Mouse (Mus musculus): Measurements from ENCODE around the gene Sh3bgrl. TPM values are rescaled to one million over a fixed set of nuclear protein-coding genes. Genes with fewer than 3 reads are reported as not detected.

The Sh3bgrl gene
- polyA plus RNA-seq, 1 experiment from 2014 or later = 159 TPM

- Histone ChIP-seq H3K36me3 (replicated peaks; ENCODE audit: control insufficient read depth, insufficient read depth, low read depth, low read length) (no peaks in the 10 kb centered on the region), H3K27me3 (ENCODE audit: control insufficient read depth, insufficient read depth, low read length) (no peaks in the 10 kb centered on the region), H3K27ac (replicated peaks; ENCODE audit: low read depth, low read length) (no peak overlapping the region), H3K4me3 (ENCODE audit: low read depth, low read length) (no peak overlapping the region), H3K4me1 (ENCODE audit: control insufficient read depth, insufficient read depth, low read length) (no peaks in the 10 kb centered on the region), H3K9ac (replicated peaks; ENCODE audit: low read length) (no peak overlapping the region), H3K9me3 (replicated peaks; ENCODE audit: control insufficient read depth, low read length) (no peaks in the 10 kb centered on the region), H3K4me2 (ENCODE audit: low read depth, low read length) (no peak overlapping the region)
- ATAC-seq (replicated peaks; ENCODE audit: insufficient number of reproducible peaks, low FRiP score, low TSS enrichment, low read depth) (no peak), DNase-seq (ENCODE audit: low spot score) (no peak)
- 100% methylated on average over 1 of the region's 1 CpGs for WGBS
These were observed 65.2 kb downstream of the Sh3bgrl start for GRCm38 (mm10) chrX:109160326-109160725.

- Histone ChIP-seq H3K9me3 (replicated peaks; ENCODE audit: control insufficient read depth, low read length) (no peaks in the 10 kb centered on the region), H3K27me3 (ENCODE audit: control insufficient read depth, insufficient read depth, low read length) (no peaks in the 10 kb centered on the region), H3K9ac (replicated peaks; ENCODE audit: low read length) (no peak overlapping the region), H3K4me2 (ENCODE audit: low read depth, low read length) (no peak overlapping the region), H3K4me3 (ENCODE audit: low read depth, low read length) (no peak overlapping the region), H3K27ac (replicated peaks; ENCODE audit: low read depth, low read length) (no peak overlapping the region), H3K36me3 (replicated peaks; ENCODE audit: control insufficient read depth, insufficient read depth, low read depth, low read length) (no peaks in the 10 kb centered on the region), H3K4me1 (ENCODE audit: control insufficient read depth, insufficient read depth, low read length) (no peaks in the 10 kb centered on the region)
- WGBS = 78% methylated on average over 4 of the region's 4 CpGs
- ATAC-seq (replicated peaks; ENCODE audit: insufficient number of reproducible peaks, low FRiP score, low TSS enrichment, low read depth) = no peak
- no peak for DNase-seq (ENCODE audit: low spot score)
These were observed 65.7 kb downstream of the Sh3bgrl start for GRCm38 (mm10) chrX:109160901-109161300.

GRCm38 (mm10) chrX:109175038-109175437, 79.9 kb downstream of the Sh3bgrl start:
- no peak for DNase-seq (ENCODE audit: low spot score)
- H3K27me3 ChIP-seq (ENCODE audit: control insufficient read depth, insufficient read depth, low read length) = no peaks in the 10 kb centered on the region
- H3K36me3 ChIP-seq (replicated peaks; ENCODE audit: control insufficient read depth, insufficient read depth, low read depth, low read length) = no peaks in the 10 kb centered on the region
- no peak overlapping the region for H3K9ac ChIP-seq (replicated peaks; ENCODE audit: low read length)
- no peak for ATAC-seq (replicated peaks; ENCODE audit: insufficient number of reproducible peaks, low FRiP score, low TSS enrichment, low read depth)
- WGBS = 74% methylated on average over 2 of the region's 2 CpGs
- no peaks in the 10 kb centered on the region for H3K9me3 ChIP-seq (replicated peaks; ENCODE audit: control insufficient read depth, low read length)
- H3K4me2 ChIP-seq (ENCODE audit: low read depth, low read length) = no peak overlapping the region
- H3K4me3 ChIP-seq (ENCODE audit: low read depth, low read length) = no peak overlapping the region
- H3K27ac ChIP-seq (replicated peaks; ENCODE audit: low read depth, low read length) = no peak overlapping the region
- H3K4me1 ChIP-seq (ENCODE audit: control insufficient read depth, insufficient read depth, low read length) = no peaks in the 10 kb centered on the region

GRCm38 (mm10) chrX:109175470-109175869, 80.3 kb downstream of the Sh3bgrl start:
- no peak overlapping the region for H3K4me3 ChIP-seq (ENCODE audit: low read depth, low read length)
- H3K27me3 ChIP-seq (ENCODE audit: control insufficient read depth, insufficient read depth, low read length) = no peaks in the 10 kb centered on the region
- no peak overlapping the region for H3K27ac ChIP-seq (replicated peaks; ENCODE audit: low read depth, low read length)
- H3K4me2 ChIP-seq (ENCODE audit: low read depth, low read length) = no peak overlapping the region
- no peak overlapping the region for H3K9ac ChIP-seq (replicated peaks; ENCODE audit: low read length)
- 46% methylated on average over 3 of the region's 3 CpGs for WGBS
- no peaks in the 10 kb centered on the region for H3K36me3 ChIP-seq (replicated peaks; ENCODE audit: control insufficient read depth, insufficient read depth, low read depth, low read length)
- H3K4me1 ChIP-seq (ENCODE audit: control insufficient read depth, insufficient read depth, low read length) = no peaks in the 10 kb centered on the region
- H3K9me3 ChIP-seq (replicated peaks; ENCODE audit: control insufficient read depth, low read length) = no peaks in the 10 kb centered on the region
- DNase-seq (ENCODE audit: low spot score) = no peak
- no peak for ATAC-seq (replicated peaks; ENCODE audit: insufficient number of reproducible peaks, low FRiP score, low TSS enrichment, low read depth)

- H3K4me1 ChIP-seq (ENCODE audit: control insufficient read depth, insufficient read depth, low read length) = no peaks in the 10 kb centered on the region
- 82% methylated on average over 4 of the region's 4 CpGs for WGBS
- no peak for ATAC-seq (replicated peaks; ENCODE audit: insufficient number of reproducible peaks, low FRiP score, low TSS enrichment, low read depth)
- no peak overlapping the region for H3K27ac ChIP-seq (replicated peaks; ENCODE audit: low read depth, low read length)
- no peaks in the 10 kb centered on the region for H3K36me3 ChIP-seq (replicated peaks; ENCODE audit: control insufficient read depth, insufficient read depth, low read depth, low read length)
- H3K9me3 ChIP-seq (replicated peaks; ENCODE audit: control insufficient read depth, low read length) = no peaks in the 10 kb centered on the region
- no peak overlapping the region for H3K9ac ChIP-seq (replicated peaks; ENCODE audit: low read length)
- H3K27me3 ChIP-seq (ENCODE audit: control insufficient read depth, insufficient read depth, low read length) = no peaks in the 10 kb centered on the region
- no peak overlapping the region for H3K4me3 ChIP-seq (ENCODE audit: low read depth, low read length)
- no peak for DNase-seq (ENCODE audit: low spot score)
- H3K4me2 ChIP-seq (ENCODE audit: low read depth, low read length) = no peak overlapping the region
These were observed 89.7 kb downstream of the Sh3bgrl start for GRCm38 (mm10) chrX:109184706-109185478.

GRCm38 (mm10) chrX:109189607-109190006, 94.4 kb downstream of the Sh3bgrl start:
- Histone ChIP-seq H3K4me2 (ENCODE audit: low read depth, low read length) (no peak overlapping the region), H3K4me3 (ENCODE audit: low read depth, low read length) (no peak overlapping the region), H3K27ac (replicated peaks; ENCODE audit: low read depth, low read length) (no peak overlapping the region), H3K9me3 (replicated peaks; ENCODE audit: control insufficient read depth, low read length) (no peaks in the 10 kb centered on the region), H3K27me3 (ENCODE audit: control insufficient read depth, insufficient read depth, low read length) (no peaks in the 10 kb centered on the region), H3K9ac (replicated peaks; ENCODE audit: low read length) (no peak overlapping the region), H3K36me3 (replicated peaks; ENCODE audit: control insufficient read depth, insufficient read depth, low read depth, low read length) (no peaks in the 10 kb centered on the region), H3K4me1 (ENCODE audit: control insufficient read depth, insufficient read depth, low read length) (no peaks in the 10 kb centered on the region)
- 83% methylated on average over 4 of the region's 4 CpGs for WGBS
- no peak for ATAC-seq (replicated peaks; ENCODE audit: insufficient number of reproducible peaks, low FRiP score, low TSS enrichment, low read depth)
- DNase-seq (ENCODE audit: low spot score) = no peak

GRCm38 (mm10) chrX:109190969-109191368, 95.8 kb downstream of the Sh3bgrl start:
- Histone ChIP-seq H3K4me2 (ENCODE audit: low read depth, low read length) (no peak overlapping the region), H3K36me3 (replicated peaks; ENCODE audit: control insufficient read depth, insufficient read depth, low read depth, low read length) (no peaks in the 10 kb centered on the region), H3K27me3 (ENCODE audit: control insufficient read depth, insufficient read depth, low read length) (no peaks in the 10 kb centered on the region), H3K4me1 (ENCODE audit: control insufficient read depth, insufficient read depth, low read length) (no peaks in the 10 kb centered on the region), H3K9me3 (replicated peaks; ENCODE audit: control insufficient read depth, low read length) (no peaks in the 10 kb centered on the region), H3K4me3 (ENCODE audit: low read depth, low read length) (no peak overlapping the region), H3K9ac (replicated peaks; ENCODE audit: low read length) (no peak overlapping the region), H3K27ac (replicated peaks; ENCODE audit: low read depth, low read length) (no peak overlapping the region)
- DNase-seq (ENCODE audit: low spot score) (no peak), ATAC-seq (replicated peaks; ENCODE audit: insufficient number of reproducible peaks, low FRiP score, low TSS enrichment, low read depth) (no peak)
- WGBS = 65% methylated on average over 4 of the region's 4 CpGs

- H3K27me3 ChIP-seq (ENCODE audit: control insufficient read depth, insufficient read depth, low read length) = no peaks in the 10 kb centered on the region
- WGBS = 44% methylated on average over 4 of the region's 4 CpGs
- no peak overlapping the region for H3K27ac ChIP-seq (replicated peaks; ENCODE audit: low read depth, low read length)
- no peaks in the 10 kb centered on the region for H3K4me1 ChIP-seq (ENCODE audit: control insufficient read depth, insufficient read depth, low read length)
- H3K9me3 ChIP-seq (replicated peaks; ENCODE audit: control insufficient read depth, low read length) = no peaks in the 10 kb centered on the region
- no peaks in the 10 kb centered on the region for H3K36me3 ChIP-seq (replicated peaks; ENCODE audit: control insufficient read depth, insufficient read depth, low read depth, low read length)
- ATAC-seq (replicated peaks; ENCODE audit: insufficient number of reproducible peaks, low FRiP score, low TSS enrichment, low read depth) (no peak), DNase-seq (ENCODE audit: low spot score) (no peak)
- no peak overlapping the region for H3K9ac ChIP-seq (replicated peaks; ENCODE audit: low read length)
- H3K4me2 ChIP-seq (ENCODE audit: low read depth, low read length) = no peak overlapping the region
- no peak overlapping the region for H3K4me3 ChIP-seq (ENCODE audit: low read depth, low read length)
These were observed 96.3 kb downstream of the Sh3bgrl start for GRCm38 (mm10) chrX:109191436-109191835.
